Mouse (Mus musculus): ENCODE results near the gene C1qtnf1.

DNA sequence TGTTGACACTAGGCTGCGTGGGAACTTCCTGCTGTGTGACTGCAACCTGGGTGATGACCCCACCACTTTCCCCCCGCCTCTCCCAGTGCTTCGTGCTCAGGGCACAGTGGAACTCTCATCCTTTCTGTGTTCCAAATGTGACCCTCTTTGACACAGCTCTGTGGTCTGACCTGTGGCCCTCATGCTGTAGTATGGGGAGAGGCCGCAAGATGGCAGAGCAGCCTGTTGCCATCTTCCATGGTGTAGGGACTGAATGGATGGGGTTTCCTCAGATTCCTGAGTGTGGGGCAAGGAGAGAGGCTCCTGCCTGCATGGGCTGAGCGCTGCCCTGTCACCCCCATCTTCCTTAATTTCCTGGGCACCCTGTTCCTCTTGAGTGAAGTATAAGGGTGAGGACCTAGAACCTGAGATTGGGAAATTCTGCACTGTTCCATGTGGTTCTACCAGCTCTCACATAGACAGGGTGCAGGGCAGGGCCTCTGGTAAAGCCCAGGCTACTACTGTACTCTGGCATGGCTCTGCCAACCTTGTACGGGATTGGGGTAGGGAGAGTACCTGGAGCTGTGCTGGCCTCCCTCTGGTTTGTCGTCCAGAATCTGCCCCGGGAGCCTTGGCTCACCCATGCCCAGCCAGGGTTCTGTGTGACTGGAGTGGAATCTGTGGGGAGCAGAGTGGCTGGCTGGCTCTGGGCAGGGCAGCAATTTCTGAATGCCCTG is 60.3 kb downstream of the C1qtnf1 start:
- TF ChIP-seq EP300 (IDR thresholded peaks at IDR 0.05; ENCODE audit: low read depth) (no peak), CTCF (IDR thresholded peaks at IDR 0.05; ENCODE audit: low read depth) (peak; percentile 26; the same call in 1 of the 2 replicates)

Data from liver, postnatal 0 days (tissue).